Mouse (Mus musculus): ENCODE data around the gene Mapk12.

Mapk12 gene

DNA sequence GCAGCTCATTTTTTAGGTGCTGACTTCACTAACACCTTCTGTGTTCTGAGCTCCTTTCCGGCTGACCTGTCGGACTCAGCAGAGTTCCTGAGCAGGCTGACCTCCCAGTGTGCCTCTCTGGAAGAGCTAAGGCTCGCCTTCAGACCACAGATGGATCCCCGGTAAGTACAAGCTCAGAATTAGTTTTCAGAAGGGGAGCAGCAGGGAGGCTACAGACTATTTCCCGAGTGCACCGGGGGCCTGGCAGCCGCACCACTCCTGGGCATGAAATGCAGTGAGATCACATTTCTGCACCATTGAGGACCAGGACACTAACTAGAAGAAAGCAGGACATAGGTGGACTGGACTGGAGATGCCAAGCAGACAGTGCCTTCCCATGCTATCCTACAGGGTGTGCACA, 41.9 kb downstream of the Mapk12 start:
- no peak for DNase-seq (ENCODE audit: low read depth, low spot score)

DNA sequence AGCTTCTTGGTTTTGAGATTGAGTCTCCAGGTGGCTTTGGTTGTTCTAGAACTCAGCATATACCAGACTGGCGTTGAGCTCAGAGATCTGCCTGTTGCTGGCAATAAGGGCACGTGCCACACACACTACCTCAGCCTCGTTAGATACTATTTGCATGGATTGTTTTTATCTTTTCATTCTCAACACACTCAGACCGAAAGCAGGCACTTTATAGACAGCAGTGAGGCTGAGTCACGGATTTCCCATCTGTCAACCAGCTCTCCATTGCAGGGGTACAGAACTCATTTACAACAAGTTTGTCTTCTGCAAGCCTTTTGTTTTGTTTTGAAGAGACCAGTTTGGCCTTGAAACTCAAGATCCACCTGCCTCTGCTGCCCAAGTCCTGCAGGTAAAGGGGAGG, 43.1 kb downstream of the Mapk12 start:
- no peak for DNase-seq (ENCODE audit: low read depth, low spot score)

DNA sequence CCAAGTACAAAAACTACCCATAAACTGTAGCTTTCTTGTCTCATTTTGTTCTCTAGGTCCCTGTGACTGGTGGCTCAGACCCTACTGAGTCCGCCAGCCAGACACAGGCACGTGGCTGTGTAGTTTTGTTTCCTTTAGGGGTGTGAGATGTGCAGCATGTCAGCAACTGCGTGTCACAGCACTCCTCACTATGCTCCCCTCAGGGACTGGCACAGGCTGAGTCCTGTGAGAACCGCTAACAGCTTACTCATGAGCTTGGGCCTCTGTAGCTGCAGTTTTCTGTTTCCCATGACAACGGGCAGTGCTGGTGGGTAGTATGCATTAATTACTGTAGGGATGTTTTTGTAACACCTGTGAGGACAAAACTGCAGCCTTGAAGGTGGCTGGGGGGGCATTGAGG, 48.3 kb downstream of the Mapk12 start:
- DNase-seq (ENCODE audit: low read depth, low spot score), result no peak

DNA sequence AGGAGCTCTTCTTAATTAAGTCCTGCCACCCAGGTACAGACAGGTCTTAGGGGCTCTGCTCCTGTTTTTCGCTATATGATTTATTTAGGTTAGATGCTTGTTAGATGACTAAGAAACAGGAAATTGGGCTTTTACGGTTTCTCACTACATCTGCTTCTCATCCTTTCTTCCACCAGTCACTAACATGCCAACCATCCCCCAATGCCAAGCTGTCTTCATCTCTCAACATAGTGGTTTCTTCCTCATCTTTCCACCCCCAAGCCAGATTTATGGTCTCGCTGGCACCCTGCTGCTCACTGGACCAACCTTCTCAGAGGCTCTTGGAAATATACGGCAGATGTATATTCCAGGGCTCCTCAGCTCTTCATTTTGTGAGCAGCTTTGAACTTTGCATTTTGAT, 49.8 kb downstream of the Mapk12 start:
- DNase-seq (ENCODE audit: low read depth, low spot score), result no peak

DNA sequence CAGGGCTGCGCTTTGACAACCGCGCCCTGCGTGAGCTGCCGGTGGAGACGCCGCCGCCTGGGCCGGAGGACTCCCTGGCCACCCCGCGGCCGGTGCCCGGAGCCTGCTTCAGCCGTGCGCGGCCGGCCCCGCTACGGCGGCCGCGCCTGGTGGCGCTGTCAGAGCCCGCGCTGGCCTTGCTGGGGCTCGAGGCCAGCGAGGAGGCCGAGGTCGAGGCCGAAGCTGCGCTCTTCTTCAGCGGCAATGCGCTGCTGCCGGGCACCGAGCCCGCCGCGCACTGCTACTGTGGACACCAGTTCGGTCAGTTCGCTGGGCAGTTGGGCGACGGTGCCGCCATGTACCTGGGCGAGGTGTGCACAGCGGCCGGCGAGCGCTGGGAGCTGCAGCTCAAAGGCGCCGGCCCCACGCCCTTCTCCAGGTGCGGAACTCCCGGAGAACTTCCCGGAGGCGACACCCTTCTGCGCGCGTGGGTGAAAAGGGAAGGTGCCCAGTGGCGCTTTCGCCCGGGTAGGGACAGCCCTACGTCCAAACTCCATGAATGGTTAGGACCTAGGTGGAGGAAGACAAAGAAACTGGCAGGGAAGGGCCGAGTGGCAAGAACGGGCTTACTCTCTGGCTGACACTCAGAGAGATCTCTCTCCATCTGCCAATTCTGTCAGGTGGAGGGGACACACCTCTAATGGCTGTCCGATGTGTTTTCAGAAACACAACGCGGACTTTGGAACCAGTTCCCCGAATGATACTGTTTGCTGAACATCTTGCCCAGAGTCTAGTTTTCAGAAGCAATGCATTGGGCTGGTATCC, 51.1 kb downstream of the Mapk12 start:
- DNase-seq (ENCODE audit: low read depth, low spot score), result peak; percentile 36

GRCm38 (mm10) chr15:89088607-89089247, 51.8 kb downstream of the Mapk12 start, which contains the start of gene Selenoo:
Selenoo (plus strand) TSS chr15:89089084.
- DNase-seq (ENCODE audit: low read depth, low spot score), result peak; percentile 92

DNA sequence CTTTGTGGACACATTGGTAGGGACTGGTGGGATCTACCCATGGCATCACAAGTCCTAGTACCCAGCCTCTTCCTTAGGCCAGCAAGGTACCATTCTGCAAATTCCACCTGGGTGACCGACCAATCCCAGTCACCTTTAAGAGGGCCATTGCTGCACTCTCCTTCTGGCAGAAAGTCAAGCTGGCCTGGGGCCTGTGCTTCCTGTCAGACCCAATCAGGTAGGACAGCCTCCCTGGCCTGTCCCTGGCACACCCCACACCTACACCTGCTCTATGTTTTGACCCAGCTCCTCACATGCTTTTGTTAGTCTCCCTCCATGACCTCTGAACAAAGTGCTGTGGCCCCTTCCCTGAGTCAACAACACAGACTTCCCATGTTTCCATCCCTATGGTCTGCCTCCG, 55.7 kb downstream of the Mapk12 start:
- DNase-seq (ENCODE audit: low read depth, low spot score), result no peak

DNA sequence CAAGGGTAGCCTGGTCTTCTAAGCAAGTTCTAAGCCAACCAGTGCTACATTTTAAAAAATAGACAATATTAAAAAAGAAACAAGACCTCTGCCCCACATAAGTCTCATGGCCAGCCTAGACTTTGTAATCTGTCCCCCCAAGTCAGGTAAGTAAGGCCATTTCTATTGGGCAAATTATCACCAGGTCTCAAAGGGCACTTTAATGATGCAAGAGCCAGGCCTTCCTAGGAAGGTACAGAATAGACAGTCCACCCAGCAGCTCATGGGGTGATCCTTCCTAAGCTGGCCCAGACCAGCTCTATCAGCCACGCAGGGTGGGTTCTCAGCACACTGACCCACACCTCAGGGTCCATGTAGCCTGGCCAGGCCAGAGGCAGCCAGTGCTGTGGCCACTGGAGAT, 56.6 kb downstream of the Mapk12 start:
- no peak for DNase-seq (ENCODE audit: low read depth, low spot score)

Measured in skeletal muscle tissue, adult 2 months (tissue).